8 mouse cellular contexts compared by ENCODE assay signal in the genomic region with DNA sequence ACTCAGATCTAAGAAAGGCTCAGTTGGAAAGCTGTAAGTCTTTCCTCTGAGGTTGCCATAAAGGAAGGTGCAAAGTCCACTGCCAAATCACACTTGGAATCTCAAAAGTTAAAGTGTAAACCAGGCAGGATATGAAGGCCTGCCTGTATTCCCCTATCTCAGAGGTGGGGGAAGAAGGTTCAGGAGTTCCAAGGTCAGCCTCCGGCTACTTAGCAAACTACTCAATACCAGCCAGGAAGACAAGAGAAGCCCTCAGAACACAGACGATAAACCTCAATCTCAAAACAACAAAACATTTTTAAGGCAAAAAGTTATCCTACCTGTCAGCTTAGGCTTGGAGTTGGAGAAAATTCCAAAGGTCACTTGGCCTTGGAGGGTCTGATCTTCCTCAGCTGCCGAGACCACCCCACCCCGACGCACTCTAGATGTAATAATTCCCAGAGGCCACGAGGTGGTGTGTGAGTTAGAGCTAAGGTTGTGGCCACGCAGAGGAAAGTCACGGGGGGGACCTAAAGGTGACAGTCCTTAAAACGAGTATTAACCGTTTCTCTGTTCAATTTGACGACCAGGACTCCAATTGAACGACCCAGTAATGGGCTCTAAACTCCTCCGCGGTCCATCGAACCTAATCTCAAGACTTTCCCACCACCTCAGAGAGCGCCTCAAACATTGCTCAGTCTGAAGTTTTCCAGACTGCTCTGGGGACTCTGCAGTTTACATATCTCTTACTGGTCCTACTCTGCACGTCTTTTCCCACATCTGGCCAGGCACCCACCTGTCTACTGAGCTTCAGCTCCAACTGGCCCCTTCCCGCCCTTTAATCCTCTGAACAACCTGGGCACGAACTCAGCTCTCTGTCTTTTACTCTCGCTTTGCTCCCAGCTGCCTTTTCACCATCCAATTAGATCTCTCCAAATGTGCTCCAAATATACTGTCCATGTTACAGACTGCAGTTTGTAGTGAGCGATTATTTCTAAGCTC. TPM values are rescaled to one million over a fixed set of nuclear protein-coding genes. Genes with fewer than 3 reads are reported as not detected.
DNase-seq lines count a peak whose midpoint lies in the region; ATAC-seq and TF ChIP-seq lines count a peak whose summit lies in the region.

No protein-coding gene starts in this region.

- no peaks in the 10 kb centered on the region for H3K36me3 ChIP-seq in forebrain, embryonic 12.5 days (replicated peaks)
- H3K36me3 ChIP-seq in hindbrain, embryonic 14.5 days (replicated peaks; ENCODE audit: control insufficient read depth, insufficient read depth), result no peaks in the 10 kb centered on the region
- no peaks in the 10 kb centered on the region for H3K36me3 ChIP-seq in limb, embryonic 14.5 days (ENCODE audit: control insufficient read depth, insufficient read depth, low read length)
- no peaks in the 10 kb centered on the region for H3K36me3 ChIP-seq in midbrain, embryonic 13.5 days
- no peaks in the 10 kb centered on the region for H3K36me3 ChIP-seq in thymus, adult 2 months (ENCODE audit: control insufficient read depth, insufficient read depth, low read length)

- peak overlapping the region; percentile 84; the same call in 1 of the 2 replicates for H3K9ac ChIP-seq in forebrain, embryonic 12.5 days
- peak overlapping the region; percentile 85; the same call in 1 of the 2 replicates for H3K9ac ChIP-seq in hindbrain, embryonic 14.5 days
- H3K9ac ChIP-seq in limb, embryonic 14.5 days (ENCODE audit: low read depth, low read length, severe bottlenecking), result no peak overlapping the region
- H3K9ac ChIP-seq in midbrain, embryonic 13.5 days (replicated peaks), result no peak overlapping the region

- peak; percentile 40; the same call in 1 of the 2 replicates for ATAC-seq in forebrain, embryonic 12.5 days (ENCODE audit: low FRiP score)
- ATAC-seq in hindbrain, embryonic 14.5 days (ENCODE audit: low FRiP score), result peak; percentile 21; the same call in 1 of the 2 replicates
- ATAC-seq in limb, embryonic 14.5 days (ENCODE audit: low FRiP score, low read depth), result no peak
- peak; percentile 44 for ATAC-seq in midbrain, embryonic 13.5 days

- H3K4me3 ChIP-seq in layer of hippocampus, adult 2 months, result peak overlapping the region; percentile 79
- peak overlapping the region; percentile 77 for H3K4me3 ChIP-seq in forebrain, embryonic 12.5 days (replicated peaks)
- peak overlapping the region; percentile 91 for H3K4me3 ChIP-seq in hindbrain, embryonic 14.5 days (replicated peaks; ENCODE audit: low read length)
- H3K4me3 ChIP-seq in limb, embryonic 14.5 days (replicated peaks; ENCODE audit: low read length), result peak overlapping the region; percentile 83
- H3K4me3 ChIP-seq in midbrain, embryonic 13.5 days (replicated peaks), result peak overlapping the region; percentile 81
- H3K4me3 ChIP-seq in thymus, adult 2 months (ENCODE audit: control insufficient read depth, insufficient read depth, low read length), result no peak overlapping the region

- no peaks in the 10 kb centered on the region for H3K9me3 ChIP-seq in forebrain, embryonic 12.5 days
- no peaks in the 10 kb centered on the region for H3K9me3 ChIP-seq in hindbrain, embryonic 14.5 days (ENCODE audit: control insufficient read depth, low read length)
- no peaks in the 10 kb centered on the region for H3K9me3 ChIP-seq in limb, embryonic 14.5 days (ENCODE audit: control insufficient read depth, low read length)
- no peaks in the 10 kb centered on the region for H3K9me3 ChIP-seq in midbrain, embryonic 13.5 days

- TF ChIP-seq POLR2A in limb, embryonic 14.5 days (IDR thresholded peaks at IDR 0.05; ENCODE audit: borderline replicate concordance, extremely low read depth, insufficient read depth, insufficient read length), result no peak
- TF ChIP-seq POLR2A in thymus, adult 2 months (IDR thresholded peaks at IDR 0.05; ENCODE audit: control insufficient read depth, extremely low read depth, insufficient read depth, low read length, poor library complexity), result no peak

- peak; percentile 74 for TF ChIP-seq CTCF in layer of hippocampus, adult 2 months (conservative IDR thresholded peaks at IDR 0.05)
- TF ChIP-seq CTCF in thymus, adult 2 months (IDR thresholded peaks at IDR 0.05; ENCODE audit: borderline replicate concordance, control insufficient read depth, extremely low read depth, insufficient read depth, low read length, poor library complexity), result no peak

- peaks cover 16% of the 10 kb centered on the region for H3K4me1 ChIP-seq in forebrain, embryonic 12.5 days
- 0 out of 2 replicates have a peak, but pooled peaks cover 5% of the 10 kb centered on the region for H3K4me1 ChIP-seq in hindbrain, embryonic 14.5 days (replicated peaks; ENCODE audit: control insufficient read depth, insufficient read depth, low read length)
- H3K4me1 ChIP-seq in limb, embryonic 14.5 days (ENCODE audit: control insufficient read depth, insufficient read depth, low read length), result peaks cover 9% of the 10 kb centered on the region
- H3K4me1 ChIP-seq in midbrain, embryonic 13.5 days (replicated peaks), result peaks cover 17% of the 10 kb centered on the region
- H3K4me1 ChIP-seq in thymus, adult 2 months (replicated peaks; ENCODE audit: control insufficient read depth, insufficient read depth, low read length), result peaks cover 9% of the 10 kb centered on the region

- WGBS in forebrain, embryonic 12.5 days, result 12% methylated on average over 21 of the region's 21 CpGs
- 15% methylated on average over 21 of the region's 21 CpGs for WGBS in hindbrain, embryonic 14.5 days
- 10% methylated on average over 21 of the region's 21 CpGs for WGBS in limb, embryonic 14.5 days
- 14% methylated on average over 21 of the region's 21 CpGs for WGBS in midbrain, embryonic 13.5 days
- WGBS in thymus, adult 2 months, result 13% methylated on average over 21 of the region's 21 CpGs

- peak in 1 of 2 experiments; percentile 33 for DNase-seq in layer of hippocampus, adult 2 months (ENCODE audit: low spot score in 2 of 2)
- DNase-seq in layer of hippocampus, adult 8-10 months (ENCODE audit: low spot score in 2 of 2), result no peak
- DNase-seq in brain, adult 2 months (ENCODE audit: low read depth, low spot score), result peak; percentile 42
- peak; percentile 43 for DNase-seq in hindbrain, embryonic 14.5 days (ENCODE audit: low spot score)
- peak; percentile 17 for DNase-seq in limb, embryonic 14.5 days (ENCODE audit: low spot score)
- DNase-seq in thymus, adult 2 months, result peak; percentile 21

- no peak overlapping the region for H3K27ac ChIP-seq in layer of hippocampus, adult 2 months
- no peak overlapping the region for H3K27ac ChIP-seq in forebrain, embryonic 12.5 days
- no peak overlapping the region for H3K27ac ChIP-seq in hindbrain, embryonic 14.5 days
- 0 out of 2 replicates have a peak overlapping the region, but pooled peaks have one; percentile 8 for H3K27ac ChIP-seq in limb, embryonic 14.5 days (replicated peaks; ENCODE audit: low read depth, low read length)
- H3K27ac ChIP-seq in midbrain, embryonic 13.5 days, result no peak overlapping the region
- no peak overlapping the region for H3K27ac ChIP-seq in thymus, adult 2 months (ENCODE audit: control insufficient read depth, insufficient read depth, low read length)

- peaks cover 10% of the 10 kb centered on the region; the same call in 1 of the 2 replicates for H3K27me3 ChIP-seq in forebrain, embryonic 12.5 days
- no peaks in the 10 kb centered on the region for H3K27me3 ChIP-seq in hindbrain, embryonic 14.5 days (ENCODE audit: control insufficient read depth, insufficient read depth, low read length)
- H3K27me3 ChIP-seq in limb, embryonic 14.5 days (ENCODE audit: control insufficient read depth, insufficient read depth, low read length), result no peaks in the 10 kb centered on the region
- H3K27me3 ChIP-seq in midbrain, embryonic 13.5 days, result no peaks in the 10 kb centered on the region; the same call in 1 of the 2 replicates
- H3K27me3 ChIP-seq in thymus, adult 2 months (ENCODE audit: control insufficient read depth, insufficient read depth, low read length), result peaks cover 11% of the 10 kb centered on the region; the same call in 1 of the 2 replicates

- peak overlapping the region; percentile 79 for H3K4me2 ChIP-seq in forebrain, embryonic 12.5 days
- peak overlapping the region; percentile 82 for H3K4me2 ChIP-seq in hindbrain, embryonic 14.5 days (replicated peaks)
- H3K4me2 ChIP-seq in limb, embryonic 14.5 days (replicated peaks; ENCODE audit: low read depth, low read length, severe bottlenecking), result peak overlapping the region; percentile 78
- peak overlapping the region; percentile 88 for H3K4me2 ChIP-seq in midbrain, embryonic 13.5 days (replicated peaks)

RNA-seq across cellular contexts. Expression of gene Dcbld1, which starts 0.9 kb away (rescaled TPM):
- total RNA-seq in layer of hippocampus, adult 2 months (2021), result 1 to 10 TPM; 6.1 to 6.8 TPM
- total RNA-seq in layer of hippocampus, adult 8-10 months (2022), result 1 to 10 TPM; 6.8 to 8.2 (median 7.7) TPM
- 24.5 and 30.7 TPM in 2 replicates for polyA plus RNA-seq in forebrain, embryonic 12.5 days (2016; fragmentation: Nextera tagmentation; extraction: Ambion mirVana)
- polyA plus RNA-seq in hindbrain, embryonic 14.5 days (2014; fragmentation: Nextera tagmentation; extraction: Ambion mirVana), result 21.8 and 23.6 TPM in 2 replicates
- 9.2 and 9.5 TPM in 2 replicates for polyA plus RNA-seq in limb, embryonic 14.5 days (2012; rRNA removed)
- polyA plus RNA-seq in limb, embryonic 14.5 days (2014; fragmentation: Nextera tagmentation; extraction: Ambion mirVana), result 11.5 and 13.5 TPM in 2 replicates
- polyA plus RNA-seq in midbrain, embryonic 13.5 days (2015; fragmentation: Nextera tagmentation; extraction: Ambion mirVana), result 14.6 and 15.8 TPM in 2 replicates
- 0.85 and 1.2 TPM in 2 replicates for polyA plus RNA-seq in thymus, adult 2 months (2012; rRNA removed)

RNA-seq across cellular contexts. Expression of gene Ros1, which starts 37.4 kb away (rescaled TPM):
- not detected for total RNA-seq in layer of hippocampus, adult 2 months (2021)
- total RNA-seq in layer of hippocampus, adult 8-10 months (2022), result under 1 TPM in 1 of 4 experiments, not detected in 3; 0.05 TPM
- polyA plus RNA-seq in forebrain, embryonic 12.5 days (2016; fragmentation: Nextera tagmentation; extraction: Ambion mirVana), result not detected in 2 replicates
- polyA plus RNA-seq in hindbrain, embryonic 14.5 days (2014; fragmentation: Nextera tagmentation; extraction: Ambion mirVana), result 0.04 TPM in 1 of 2 replicates, not detected in the other
- 0.01 TPM in 2 replicates for polyA plus RNA-seq in limb, embryonic 14.5 days (2012; rRNA removed)
- not detected in 2 replicates for polyA plus RNA-seq in limb, embryonic 14.5 days (2014; fragmentation: Nextera tagmentation; extraction: Ambion mirVana)
- polyA plus RNA-seq in midbrain, embryonic 13.5 days (2015; fragmentation: Nextera tagmentation; extraction: Ambion mirVana), result not detected in 2 replicates
- polyA plus RNA-seq in thymus, adult 2 months (2012; rRNA removed), result not detected in 2 replicates

Comparison
In these comparisons a context has a peak if more than half of its experiments do, and no peak if none do; other contexts are left out.
1. DNase-seq: peak in brain, adult 2 months (single experiment), hindbrain, embryonic 14.5 days (single experiment), limb, embryonic 14.5 days (single experiment) and thymus, adult 2 months (single experiment); none in layer of hippocampus, adult 8-10 months (0 of 2).
2. H3K9ac ChIP-seq: peak in forebrain, embryonic 12.5 days (single experiment) and hindbrain, embryonic 14.5 days (single experiment); none in limb, embryonic 14.5 days (single experiment) and midbrain, embryonic 13.5 days (single experiment).
3. Peak in every context shown above with its lines, with median percentiles within 50 percentile points of each other: H3K4me2 ChIP-seq.